Mouse (Mus musculus): ENCODE measurements around the gene Spast.
"Not testable (repeated sequence)": the region's sequence is repeated elsewhere in the genome, so short reads cannot be mapped to it uniquely, and the experiment has no call there.

Gene Spast

GRCm38 (mm10) chr17:74327195-74327594 lies 11.6 kb upstream of the Spast start:
- not testable (repeated sequence) for DNase-seq (ENCODE audit: low read depth, low spot score)

DNA sequence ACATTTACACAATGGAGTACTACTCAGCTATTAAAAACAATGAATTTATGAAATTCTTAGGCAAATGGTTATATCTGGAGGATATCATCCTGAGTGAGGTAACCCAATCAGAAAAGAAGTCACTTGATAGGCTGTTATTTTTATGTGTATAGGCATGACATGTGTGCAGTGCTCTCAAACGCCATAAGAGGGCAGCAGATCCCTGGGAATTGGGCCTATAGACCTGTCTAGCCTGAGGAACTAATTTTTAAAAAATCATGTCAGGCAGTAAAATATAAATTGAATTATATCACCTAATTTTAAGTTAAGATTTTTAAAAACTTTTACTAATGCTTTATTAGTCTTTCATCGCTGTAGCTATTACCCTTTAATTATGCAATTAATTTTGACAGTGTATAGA lies 10.6 kb upstream of the Spast start:
- DNase-seq (ENCODE audit: low read depth, low spot score) = not testable (repeated sequence)

DNA sequence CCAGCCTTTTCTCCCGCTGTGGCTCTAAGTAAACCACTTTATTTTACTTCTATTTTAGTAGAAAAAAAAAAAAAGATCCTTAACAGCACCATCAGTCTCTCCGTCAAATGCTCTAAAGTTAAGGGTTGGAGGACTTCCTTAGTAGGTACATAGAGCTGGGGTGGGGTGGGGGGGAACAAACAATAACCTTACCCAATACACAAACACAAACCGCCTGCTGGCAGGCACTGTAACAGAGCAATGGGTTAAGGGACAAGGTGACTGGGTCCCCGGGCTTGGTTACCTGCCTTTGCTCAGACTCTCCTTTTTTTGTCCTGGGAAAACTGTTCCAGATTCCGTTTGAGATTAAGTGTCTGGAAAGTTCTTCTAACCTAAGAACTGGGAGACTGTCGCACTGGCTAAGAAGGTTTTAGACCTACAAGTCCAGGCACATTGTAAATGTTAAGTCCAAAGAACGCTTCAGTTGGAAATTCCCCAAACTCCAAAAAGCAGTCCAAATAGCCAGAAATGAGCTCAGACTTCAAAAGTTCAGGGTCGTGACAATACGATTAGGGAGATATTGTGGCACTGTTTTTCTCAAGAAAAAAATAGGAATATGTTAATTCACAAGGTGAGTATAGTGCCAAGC lies 7.6 kb upstream of the Spast start:
- DNase-seq (ENCODE audit: low read depth, low spot score) = no peak

- peak; percentile 89 for DNase-seq (ENCODE audit: low read depth, low spot score)
These were observed 409 bp upstream of the Spast start for GRCm38 (mm10) chr17:74338225-74338931.

DNA sequence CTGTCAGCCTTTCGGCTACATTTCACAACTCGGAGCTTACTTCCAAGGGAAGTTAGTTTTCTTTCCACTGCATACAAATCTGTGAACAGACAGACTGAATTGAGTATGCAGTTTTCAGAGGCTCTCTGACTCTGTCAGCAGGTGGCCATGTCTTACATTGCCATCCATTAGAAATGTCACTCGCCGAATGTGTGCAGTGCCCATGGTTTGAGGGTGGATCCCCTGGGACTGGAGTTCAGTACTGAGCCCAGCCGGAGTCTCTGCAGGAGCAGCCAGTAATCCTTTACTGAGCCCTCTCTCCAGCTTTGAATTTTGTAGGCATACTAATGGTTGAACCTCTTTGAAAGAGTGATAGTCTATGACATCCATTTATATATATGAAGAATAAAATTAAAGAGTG lies 2.4 kb downstream of the Spast start:
- DNase-seq (ENCODE audit: low read depth, low spot score) = no peak

GRCm38 (mm10) chr17:74363592-74363991 lies 24.8 kb downstream of the Spast start:
- DNase-seq (ENCODE audit: low read depth, low spot score) = no peak

- DNase-seq (ENCODE audit: low read depth, low spot score) = no peak
These were observed 38.1 kb downstream of the Spast start for GRCm38 (mm10) chr17:74376916-74377315.

DNA sequence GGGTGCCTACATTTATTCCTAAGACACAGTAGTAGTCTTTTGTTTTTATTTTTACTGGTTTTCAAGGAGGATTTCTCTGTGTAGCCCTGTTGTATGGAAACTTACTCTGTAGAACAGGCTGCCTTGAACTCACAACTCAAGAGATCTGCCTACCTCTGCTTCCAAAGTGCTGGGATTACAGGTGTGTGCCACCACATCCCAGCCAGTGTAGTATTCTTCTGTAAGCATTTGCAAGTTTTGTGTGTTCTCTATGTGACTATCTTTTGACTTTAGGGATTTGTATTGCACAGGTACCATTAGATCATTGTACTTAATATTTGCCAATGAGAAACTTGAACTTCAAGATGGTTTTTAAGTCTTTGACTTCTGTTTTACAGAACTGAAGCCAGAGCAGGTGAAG lies 47.9 kb downstream of the Spast start:
- DNase-seq (ENCODE audit: low read depth, low spot score) = no peak

DNA sequence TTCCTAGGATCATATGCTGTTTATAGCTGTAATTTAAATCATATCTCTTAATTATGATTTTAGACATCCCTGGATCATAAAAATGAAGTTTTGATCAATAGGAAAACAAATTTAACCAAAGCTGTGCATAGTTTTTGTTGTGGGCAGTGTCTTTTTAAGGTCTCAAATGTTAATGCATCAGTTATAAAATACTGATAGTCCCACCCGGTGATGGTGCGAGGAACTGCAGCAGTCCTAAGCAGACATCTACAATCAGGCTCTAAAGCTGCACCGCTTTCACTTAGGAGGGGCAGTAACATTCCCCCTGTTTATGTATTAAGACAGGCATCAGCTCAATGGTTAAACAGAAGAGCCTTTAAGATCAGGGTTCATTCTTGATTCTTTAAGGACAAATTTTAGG lies 51.1 kb downstream of the Spast start:
- DNase-seq (ENCODE audit: low read depth, low spot score) = no peak

- DNase-seq (ENCODE audit: low read depth, low spot score) = no peak
These were observed 55.6 kb downstream of the Spast start for GRCm38 (mm10) chr17:74394381-74394780.

DNA sequence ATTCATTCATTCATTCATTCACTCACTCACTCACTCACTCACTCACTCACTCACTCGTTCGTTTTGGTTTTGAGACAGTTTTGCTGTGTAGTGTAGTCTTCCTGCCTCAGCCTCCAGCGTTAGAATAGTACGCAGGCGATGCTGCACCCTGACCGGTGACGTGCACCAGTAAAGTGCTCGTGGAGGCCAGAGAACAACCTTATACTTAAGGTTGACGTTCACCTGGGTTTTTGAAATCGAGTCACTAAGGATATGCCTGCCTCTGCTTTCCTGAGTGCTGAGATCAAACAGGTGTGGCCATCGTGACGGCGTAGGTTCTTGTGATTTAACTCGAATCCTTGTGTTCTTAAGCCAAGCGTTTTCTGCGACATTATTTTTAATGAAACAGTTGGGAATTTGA lies 56.1 kb downstream of the Spast start:
- DNase-seq (ENCODE audit: low read depth, low spot score) = no peak

- DNase-seq (ENCODE audit: low read depth, low spot score) = peak; percentile 92
These were observed 56.7 kb downstream of the Spast start, which contains the start of gene Slc30a6 for GRCm38 (mm10) chr17:74395383-74396065. Slc30a6 (plus strand) TSS chr17:74395608.

- DNase-seq (ENCODE audit: low read depth, low spot score) = no peak
These were observed 58.0 kb downstream of the Spast start for GRCm38 (mm10) chr17:74396766-74397165.

DNA sequence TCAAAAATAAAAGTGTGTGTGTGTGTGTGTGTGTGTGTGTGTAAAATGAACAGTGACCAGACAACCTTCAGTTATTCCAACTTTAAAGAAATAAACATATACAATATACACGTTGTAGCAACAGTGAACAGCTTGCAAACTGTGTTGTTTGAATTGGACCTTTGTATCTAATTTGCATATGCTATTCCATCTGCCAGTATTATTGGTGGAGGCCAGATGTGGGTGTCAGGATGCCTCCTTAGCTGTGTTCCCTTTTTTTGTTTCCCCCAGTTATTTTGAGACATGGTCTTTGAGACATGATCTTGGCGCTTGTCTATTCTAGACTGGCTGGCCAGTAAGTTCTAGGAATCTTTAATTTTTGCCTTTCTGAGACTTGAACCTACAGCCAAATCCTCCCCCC lies 58.4 kb downstream of the Spast start:
- DNase-seq (ENCODE audit: low read depth, low spot score) = no peak

- DNase-seq (ENCODE audit: low read depth, low spot score) = no peak
These were observed 63.9 kb downstream of the Spast start for GRCm38 (mm10) chr17:74402486-74403222.

- DNase-seq (ENCODE audit: low read depth, low spot score) = no peak
These were observed 67.7 kb downstream of the Spast start for GRCm38 (mm10) chr17:74406487-74406886.

DNA sequence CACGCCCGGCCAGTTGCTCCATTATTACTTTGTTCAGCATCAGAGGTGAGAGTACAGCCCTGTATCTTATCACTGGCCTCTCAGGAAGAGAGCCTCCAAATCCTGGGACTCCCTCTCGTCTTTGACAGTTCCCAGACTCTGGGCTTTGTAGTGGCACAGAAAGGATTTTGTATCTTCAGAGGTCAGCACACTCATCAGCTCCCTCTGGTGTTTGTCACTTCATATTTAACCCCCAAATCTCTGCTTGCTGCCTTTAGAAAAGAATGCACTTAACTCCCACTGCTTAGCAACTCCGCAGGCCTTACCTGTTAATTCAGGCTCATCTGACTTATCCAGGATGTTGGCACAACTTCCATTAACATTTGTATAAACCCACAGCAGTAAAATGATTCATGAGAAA lies 70.9 kb downstream of the Spast start:
- DNase-seq (ENCODE audit: low read depth, low spot score) = no peak

- DNase-seq (ENCODE audit: low read depth, low spot score) = no peak
These were observed 74.5 kb downstream of the Spast start for GRCm38 (mm10) chr17:74413324-74413723.

DNA sequence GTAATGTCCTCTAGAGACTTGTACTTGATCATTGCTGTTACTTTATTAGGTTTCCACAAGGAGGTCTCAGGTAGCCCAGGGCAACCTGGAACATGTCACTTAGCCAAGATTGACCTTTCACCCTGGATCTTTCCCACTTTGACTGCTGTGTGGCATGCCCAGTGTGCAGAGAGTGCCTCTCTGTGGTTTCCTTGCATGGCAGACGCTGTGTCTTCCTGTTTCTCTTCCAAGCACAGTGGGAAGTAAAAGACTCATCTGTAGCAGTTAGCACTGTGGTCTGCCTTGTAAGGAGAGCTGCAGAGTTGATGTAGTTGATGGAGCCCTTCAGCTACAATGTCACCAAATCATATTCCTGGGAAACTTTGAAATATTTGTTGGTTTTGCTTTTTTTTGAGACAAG lies 75.9 kb downstream of the Spast start:
- DNase-seq (ENCODE audit: low read depth, low spot score) = no peak

DNA sequence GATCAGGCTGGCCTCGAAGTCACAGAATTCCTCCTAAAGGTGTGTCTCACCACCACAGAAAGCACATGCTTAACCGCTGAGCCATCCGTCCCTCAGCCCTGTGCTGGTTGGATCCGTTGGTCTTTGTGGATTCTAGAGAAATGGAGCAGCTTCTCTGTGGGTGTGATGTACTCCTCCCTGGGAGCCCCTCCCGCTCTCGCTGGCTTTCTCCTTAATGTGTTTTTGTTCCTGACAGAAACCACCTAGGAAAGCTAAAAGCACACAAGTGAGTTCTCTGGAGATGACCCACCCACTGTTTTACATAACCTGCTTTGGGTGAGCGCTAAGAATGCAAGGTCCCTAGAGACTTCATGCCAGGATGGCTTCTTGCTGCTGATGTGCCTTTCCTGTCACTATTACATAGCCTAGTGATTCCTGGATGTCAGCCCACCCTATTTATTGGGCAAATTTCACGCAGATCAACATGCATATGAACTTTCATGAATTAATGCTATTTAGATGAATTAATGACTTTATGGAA lies 78.1 kb downstream of the Spast start:
- no peak for DNase-seq (ENCODE audit: low read depth, low spot score)

- DNase-seq (ENCODE audit: low read depth, low spot score) = no peak
These were observed 79.4 kb downstream of the Spast start for GRCm38 (mm10) chr17:74418171-74418570.

GRCm38 (mm10) chr17:74420656-74421055 lies 81.9 kb downstream of the Spast start:
- no peak for DNase-seq (ENCODE audit: low read depth, low spot score)
